Mouse (Mus musculus): ENCODE measurements around the gene Cpm.
"Not testable (repeated sequence)": the region's sequence is repeated elsewhere in the genome, so short reads cannot be mapped to it uniquely, and the experiment has no call there.

Cpm gene

DNA sequence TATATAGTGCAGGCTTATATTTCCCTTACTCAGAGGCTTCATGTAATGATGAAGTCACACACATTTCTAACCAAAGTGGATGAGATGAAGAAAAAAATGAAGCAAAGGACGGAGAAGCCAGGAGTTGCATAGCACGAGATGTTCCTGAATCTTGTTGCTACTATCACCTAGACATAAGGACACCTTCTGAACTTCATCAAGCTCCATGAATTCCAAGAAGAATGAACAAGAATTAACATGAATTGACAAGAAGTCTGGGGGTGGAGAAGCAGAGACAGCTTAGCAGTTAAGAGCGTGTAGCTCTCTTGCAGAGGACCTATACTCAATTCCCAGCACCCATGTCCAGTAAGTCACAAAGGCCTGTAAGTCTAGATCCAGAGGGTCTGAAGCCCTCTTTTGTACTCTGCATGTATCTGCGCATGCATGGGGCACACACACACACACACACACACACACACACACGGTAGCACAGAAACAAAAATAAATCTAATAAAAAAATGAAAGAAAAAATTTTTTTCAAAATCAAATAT is 36.2 kb upstream of the Cpm start:
- DNase-seq (ENCODE audit: low spot score in 2 of 2): no peak

DNA sequence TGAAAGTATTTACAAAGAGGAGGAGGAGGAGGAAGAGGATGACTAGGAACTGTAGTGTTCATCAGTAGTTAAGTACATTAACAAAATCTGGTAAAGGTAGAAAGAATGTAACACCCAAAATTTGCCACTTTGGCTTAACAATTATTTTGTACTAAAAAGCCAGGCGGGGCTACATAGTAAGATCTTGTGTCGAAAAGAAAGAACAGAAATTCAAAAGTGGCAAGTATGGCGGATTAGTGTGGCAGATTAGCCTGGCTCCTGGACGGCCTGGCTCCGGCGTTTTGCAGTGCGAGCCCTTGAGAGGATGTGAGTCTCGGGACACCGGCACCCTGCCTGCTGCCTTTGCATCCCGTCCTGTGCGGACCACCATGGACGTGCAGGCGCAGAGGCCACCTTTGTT is 35.4 kb upstream of the Cpm start:
- no peak for DNase-seq (ENCODE audit: low spot score in 2 of 2)

DNA sequence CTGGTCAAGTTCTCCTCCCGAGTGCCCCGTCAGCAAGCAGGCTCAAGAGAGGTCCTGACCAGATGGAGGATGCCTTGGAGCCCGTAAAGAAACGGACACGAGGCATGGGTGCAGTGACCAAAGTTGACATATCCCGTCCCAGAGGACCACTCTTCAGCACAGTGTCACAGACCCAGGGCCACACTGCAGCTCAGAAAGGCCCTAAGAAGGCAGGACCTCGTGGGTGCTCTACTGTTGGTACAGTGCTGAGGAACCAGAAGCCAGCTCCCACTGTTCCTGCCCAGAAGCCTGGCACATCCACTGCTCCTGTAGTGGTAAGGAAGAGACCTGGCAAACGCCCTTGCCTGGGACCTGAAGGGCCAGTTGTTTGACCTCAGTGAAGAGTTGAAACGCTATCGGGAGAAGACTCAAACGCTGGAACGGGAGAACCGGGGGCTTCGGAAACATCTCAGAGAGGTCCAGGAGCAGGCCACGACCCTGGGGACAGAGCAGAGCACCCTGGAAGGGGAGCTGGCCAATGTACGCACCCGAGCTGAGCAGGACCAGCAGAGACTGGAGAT is 34.9 kb upstream of the Cpm start:
- DNase-seq (ENCODE audit: low spot score in 2 of 2): no peak

DNA sequence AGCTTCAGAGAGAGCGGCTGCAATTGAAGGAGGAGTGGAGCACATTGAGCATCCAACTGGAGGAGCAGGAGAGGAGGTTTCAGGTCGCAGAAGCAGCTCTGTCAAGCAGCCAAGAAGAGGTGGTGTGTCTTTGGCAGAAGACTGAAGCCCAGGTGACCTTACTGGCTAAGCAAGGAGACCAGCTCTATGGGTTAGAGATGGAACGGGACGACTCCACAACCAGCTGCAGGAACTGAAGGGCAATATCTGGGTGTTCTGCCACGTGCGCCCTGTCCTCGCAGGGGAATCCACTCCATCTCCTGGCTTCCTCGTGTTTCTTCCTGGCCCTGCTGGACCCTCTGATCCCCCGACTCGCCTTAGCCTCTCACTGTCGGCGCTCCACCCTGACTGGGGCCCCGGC is 34.4 kb upstream of the Cpm start:
- DNase-seq (ENCODE audit: low spot score in 2 of 2): no peak

DNA sequence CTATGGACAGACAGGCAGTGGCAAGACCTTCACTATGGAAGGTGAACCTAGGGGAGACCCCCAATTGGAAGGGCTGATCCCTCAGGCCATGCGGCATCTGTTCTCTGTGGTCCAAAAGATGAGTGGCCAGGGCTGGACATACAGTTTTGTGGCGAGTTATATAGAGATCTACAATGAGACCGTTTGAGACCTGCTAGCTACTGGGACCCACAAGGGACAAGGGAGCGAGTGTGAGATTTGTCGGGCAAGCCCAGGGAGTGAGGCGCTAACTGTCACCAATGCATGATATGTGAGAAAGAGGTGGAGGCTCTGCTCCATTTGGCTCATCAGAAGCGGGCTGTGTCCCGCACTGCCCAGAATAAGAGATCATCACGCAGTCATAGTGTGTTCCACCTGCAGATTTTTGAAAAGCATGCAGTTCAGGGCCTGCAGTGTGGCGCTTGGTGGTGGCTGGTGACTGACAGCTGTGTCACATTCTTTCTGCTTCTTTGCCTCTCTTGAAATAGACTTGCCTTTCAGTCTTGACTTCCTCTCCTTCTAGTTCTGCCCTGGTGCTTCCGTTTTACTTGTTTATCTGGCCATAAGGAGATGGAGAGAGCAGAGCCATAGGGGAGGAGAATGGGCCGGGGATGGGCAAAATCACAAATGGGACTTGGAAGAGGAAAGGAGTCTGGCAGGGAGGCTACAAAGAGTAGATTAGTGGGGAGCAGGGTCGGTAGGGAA is 33.7 kb upstream of the Cpm start:
- DNase-seq (ENCODE audit: low spot score in 2 of 2): no peak

DNA sequence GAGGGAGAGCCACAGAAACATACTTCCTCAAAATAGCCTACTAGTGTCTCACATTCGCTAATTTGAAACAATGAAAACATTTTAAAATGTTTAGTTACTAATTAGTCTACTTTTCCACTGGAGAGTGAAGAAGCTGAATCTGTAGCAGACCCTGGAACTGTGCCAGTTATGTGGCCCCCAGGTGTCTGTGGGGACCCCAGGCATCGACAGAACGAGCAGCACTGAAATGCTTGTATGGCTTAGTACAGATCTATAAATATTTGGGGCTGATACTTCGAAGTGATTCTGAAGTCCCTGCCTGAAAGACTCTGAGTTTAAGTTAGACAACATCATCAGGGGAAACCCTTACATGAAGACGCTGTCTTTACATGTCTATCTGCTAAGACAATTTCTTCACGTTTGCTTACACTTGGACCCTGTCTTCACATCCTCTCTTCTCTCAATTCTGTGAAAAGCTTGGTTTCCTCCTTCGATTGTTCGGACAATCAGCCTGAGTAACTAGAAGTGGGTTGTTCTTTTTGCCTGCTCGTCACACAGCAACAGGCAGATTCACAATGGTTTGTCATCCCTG is 33.0 kb upstream of the Cpm start:
- no peak for DNase-seq (ENCODE audit: low spot score in 2 of 2)

DNA sequence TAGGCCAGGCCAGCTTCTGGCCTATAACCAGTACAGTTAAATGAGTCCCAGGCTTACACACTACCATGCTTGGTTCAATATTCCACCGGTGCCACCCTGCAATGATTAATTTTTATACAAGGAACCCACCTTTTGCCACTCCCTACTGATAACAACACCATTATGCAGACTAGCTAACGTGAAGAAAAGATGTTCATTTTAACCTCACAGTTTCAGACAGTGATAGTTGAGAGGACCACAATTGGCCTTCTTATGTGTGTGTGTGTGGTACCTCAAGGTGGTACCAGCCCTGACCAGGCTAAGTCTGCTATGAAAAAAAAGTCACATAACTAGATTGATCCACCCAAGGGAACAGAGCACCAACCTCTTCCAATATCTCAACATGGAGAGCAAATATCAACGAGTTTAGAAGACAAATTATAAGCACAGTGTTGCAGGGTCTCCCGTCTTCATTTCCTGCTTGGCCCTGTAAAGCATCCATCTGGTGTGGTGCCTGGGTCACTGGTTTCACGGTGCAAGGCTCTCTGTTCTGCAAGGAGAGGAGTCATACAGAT is 32.5 kb upstream of the Cpm start:
- DNase-seq (ENCODE audit: low spot score in 2 of 2): no peak

DNA sequence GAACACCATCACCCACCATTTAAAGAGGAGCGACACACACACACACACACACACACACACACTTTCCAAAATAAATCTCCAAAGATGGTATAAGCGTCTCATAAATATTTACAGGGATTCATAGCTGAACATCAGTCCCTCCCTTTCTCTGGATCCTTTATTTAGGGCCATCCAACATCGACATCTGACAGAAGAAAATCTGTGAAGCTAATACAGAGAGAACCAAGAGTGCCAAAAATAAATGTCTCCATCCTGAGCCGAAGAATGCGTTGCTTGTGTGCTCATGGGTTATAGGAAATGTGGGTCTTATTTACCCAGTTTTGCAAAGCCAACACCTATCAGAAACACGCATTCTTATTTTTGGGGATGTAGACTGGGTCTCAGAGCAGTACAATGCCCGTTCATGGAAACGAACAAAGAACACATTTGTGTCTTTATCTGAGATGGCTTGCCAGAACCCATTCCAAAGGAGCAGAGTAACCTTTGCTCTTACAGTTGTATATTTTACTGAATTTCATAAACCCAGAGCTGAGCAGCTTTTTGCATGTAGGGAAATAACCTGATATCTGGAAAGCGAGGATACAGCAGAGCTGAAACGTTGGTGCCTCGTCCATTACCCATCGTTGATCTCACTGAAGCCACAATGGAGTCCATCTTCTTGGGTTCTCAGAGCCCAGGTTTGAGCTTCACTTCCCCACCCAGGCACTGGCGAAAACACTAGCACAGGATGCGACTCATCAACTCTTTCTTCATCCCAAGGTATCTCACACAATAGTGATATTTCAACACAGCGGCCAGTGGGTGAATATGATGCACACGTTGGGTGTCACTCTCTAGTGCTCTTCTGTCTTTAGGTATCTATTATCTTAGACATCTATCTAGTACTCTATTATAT is 31.7 kb upstream of the Cpm start:
- DNase-seq (ENCODE audit: low spot score in 2 of 2): not testable (repeated sequence)

DNA sequence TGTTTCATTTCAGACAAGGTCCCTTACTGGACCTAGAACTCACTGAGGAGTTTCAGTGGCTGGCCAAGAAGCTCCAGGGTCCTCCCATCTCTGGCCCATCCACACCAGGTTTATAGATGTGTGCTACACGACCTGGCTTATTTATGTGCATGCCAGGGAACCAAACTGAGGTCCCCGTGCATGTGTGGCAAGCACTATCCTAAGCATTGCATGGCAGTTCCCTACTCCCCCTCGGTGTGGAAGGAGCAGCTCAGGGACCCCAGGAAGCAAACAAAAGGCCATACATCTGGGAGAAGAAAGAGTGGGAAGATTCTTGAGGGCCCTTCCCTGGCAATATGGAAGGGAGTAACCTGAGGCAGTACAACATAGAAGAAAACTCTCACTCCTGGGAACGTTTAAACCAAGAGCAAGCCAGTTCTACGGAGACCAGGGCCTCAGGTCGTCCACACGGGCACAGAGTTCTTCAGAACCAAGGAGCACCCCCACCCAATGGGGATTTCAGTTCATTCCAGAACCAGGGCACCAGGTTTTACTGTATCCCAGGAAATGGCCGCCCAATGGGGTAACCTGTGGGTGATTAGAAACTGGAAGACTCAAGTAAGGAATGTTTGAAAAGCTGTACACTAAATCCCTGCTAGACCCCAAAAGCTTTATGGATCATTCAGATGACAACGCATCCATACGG is 30.9 kb upstream of the Cpm start:
- DNase-seq (ENCODE audit: low spot score in 2 of 2): no peak

DNA sequence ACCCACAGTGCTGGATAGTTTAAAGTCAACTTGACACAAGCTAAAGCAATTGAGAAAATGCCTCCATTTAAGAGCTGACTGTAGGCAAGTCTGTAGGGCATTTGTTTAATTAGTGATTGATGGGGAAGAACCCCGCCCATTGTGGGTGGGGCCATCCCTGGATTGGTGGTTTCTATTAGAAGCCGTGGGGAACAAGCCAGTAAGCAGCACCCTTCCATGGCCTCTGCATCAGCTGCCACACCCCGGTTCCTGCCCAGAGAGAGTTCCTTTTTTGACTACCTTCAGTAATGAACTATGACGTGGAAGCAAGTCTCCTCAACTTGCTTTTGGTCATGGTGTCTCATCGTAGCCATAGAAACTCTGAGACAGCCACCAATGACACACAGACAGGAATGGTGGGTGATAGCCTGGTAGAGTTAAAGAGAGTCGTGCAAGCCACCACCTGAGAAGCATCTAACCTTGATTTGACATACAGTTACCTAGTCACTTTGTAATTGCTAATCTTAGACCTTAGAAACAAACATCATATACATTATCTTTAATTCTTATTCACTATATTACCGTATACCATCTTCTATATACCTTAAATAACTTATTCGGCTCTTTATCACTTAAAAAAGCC is 30.2 kb upstream of the Cpm start:
- not testable (repeated sequence) for DNase-seq (ENCODE audit: low spot score in 2 of 2)

DNA sequence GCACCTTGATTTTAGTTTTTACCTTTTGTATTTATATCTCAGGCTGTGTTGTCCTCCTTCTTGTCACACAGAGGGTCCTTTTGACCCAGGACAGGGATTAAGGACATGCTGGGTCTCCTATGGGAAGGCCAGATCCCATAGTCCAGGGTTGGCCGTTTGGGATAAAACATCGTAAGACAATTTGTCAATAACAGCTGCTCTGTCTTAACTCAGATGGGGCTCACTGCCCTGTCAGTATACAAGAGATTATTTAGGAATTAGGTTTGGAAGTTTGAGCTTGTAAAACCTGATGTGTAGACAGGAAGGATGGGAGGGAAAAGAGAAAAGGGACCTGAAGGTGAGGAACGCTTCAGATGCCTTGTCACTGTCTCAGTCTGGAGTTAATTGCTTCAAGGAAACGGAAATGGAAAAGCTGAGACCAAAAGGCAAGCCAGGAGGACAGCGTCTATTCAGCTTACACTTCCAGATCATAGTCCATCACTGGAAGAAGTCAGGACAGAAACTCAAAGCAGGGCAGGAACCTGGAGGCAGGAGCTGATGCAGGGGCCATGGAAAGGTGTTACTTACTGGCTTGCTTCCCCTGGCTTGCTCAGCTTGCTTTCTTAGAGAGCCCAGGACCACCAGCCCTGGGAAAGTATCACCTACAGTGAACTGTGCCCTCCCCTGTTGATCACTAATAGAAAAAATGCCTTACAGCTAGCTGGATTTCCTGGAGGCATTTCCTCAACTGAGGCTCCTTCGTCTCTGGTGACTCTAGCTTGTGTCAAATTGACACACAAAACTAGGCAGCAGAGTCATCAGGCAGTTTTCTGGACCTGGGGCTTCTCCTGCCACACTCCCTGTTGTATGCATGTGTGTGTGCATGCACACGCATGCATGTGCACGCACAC is 27.9 kb upstream of the Cpm start:
- no peak for DNase-seq (ENCODE audit: low spot score in 2 of 2)

DNA sequence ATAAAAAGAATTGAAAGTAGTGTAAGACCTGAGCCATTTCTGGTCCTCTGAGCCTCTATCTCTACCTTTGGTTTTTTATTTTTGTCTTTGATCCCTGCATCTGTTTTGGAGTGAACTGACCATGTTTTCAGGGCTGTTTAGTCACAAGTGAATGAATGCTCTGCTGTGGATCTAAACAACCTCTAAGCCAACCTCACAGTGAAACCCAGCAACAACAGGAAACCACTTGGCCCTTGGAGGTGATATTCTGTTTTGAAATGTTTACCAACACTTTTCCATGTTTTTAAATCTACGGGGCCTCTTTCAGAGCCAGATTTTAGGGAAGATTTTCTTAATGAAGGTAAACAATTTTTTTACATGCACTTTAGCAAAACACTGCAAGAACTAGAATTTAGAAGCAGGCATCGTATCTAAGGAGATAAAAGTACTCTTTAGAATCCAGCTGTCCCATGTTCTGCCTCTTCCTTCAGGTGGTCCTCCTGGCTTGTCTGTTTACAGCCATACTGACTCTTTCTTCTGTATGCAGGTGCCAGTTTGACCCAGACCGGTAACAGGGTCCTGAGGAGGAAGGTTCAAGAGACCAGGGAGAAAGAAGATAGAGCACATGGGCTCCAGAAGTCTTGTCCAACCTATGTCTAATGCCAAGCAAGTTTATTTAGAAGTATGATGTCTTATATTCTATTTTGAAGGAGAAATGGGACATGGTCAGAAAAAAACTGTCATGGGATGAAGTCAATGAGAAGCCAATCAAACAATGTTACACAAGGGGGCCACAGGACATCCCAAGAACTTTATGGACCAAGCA is 26.8 kb upstream of the Cpm start:
- DNase-seq (ENCODE audit: low spot score in 2 of 2): no peak

DNA sequence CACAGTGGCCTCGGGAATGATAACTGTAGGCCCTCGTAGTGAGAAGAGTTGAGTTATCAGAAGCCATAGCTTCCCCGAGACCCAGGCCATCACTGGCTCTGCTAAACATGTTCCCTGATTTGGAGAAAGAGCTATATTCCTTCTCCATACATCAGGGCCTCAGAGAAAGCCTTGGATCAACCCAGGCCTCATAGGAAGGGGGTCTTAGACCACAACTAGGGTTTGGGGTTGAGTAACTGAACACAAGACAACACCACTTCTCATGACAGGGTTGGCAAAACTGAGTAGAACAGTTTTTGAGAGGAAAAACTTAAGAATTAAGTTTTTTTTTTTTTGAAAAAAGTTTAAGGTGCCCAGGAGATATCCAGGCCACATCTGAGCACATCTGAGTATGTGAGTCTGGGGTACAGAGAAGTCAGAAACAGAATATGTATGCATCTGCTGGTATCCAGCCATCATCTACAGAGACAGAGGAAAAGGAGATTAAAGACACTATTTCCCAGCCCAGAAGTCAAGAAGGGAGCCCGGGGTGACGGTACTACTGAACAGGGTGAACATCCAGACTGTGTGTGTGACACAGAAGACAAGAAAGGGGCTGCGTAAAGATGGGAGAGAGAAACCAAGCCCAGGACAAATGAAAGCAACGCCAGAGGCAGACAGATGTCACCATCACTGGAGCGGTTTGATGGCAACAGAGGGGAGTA is 26.0 kb upstream of the Cpm start:
- DNase-seq (ENCODE audit: low spot score in 2 of 2): no peak

DNA sequence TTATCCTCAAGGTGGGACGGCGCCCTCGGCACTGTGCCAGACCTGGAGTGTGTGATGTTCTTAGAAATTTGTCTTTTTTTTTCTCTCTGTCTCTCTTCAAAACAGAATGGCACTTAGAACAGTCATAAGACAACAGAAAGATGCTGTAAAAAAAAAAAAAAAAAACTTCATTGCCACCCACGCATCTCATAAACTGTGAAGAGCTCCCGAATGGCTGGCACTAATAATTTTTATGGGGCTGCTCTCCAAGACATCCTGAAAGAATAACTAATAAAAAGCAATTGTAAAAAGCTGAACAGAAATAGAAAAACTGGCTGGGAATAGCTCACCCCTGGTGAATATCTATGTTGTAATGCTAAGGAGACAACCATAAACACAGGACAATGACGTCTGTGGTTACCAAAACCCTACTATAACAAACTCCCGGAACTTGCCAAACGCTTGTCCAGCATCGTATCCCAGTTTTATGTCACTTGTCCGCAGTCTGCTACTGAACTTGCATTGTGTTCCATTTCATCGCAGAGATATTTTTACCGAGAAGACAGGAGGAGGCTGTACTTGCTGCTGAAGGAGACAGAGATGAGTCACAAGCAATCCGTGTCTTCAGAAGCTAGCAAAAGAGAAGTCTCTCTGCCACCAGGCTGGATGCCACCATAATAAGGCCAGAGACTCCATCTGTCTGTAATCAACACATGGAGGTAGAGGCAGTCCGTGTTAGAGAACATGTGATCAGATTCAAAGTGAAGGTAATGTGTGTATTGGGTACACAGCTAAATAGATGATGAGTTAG is 25.3 kb upstream of the Cpm start:
- no peak for DNase-seq (ENCODE audit: low spot score in 2 of 2)

DNA sequence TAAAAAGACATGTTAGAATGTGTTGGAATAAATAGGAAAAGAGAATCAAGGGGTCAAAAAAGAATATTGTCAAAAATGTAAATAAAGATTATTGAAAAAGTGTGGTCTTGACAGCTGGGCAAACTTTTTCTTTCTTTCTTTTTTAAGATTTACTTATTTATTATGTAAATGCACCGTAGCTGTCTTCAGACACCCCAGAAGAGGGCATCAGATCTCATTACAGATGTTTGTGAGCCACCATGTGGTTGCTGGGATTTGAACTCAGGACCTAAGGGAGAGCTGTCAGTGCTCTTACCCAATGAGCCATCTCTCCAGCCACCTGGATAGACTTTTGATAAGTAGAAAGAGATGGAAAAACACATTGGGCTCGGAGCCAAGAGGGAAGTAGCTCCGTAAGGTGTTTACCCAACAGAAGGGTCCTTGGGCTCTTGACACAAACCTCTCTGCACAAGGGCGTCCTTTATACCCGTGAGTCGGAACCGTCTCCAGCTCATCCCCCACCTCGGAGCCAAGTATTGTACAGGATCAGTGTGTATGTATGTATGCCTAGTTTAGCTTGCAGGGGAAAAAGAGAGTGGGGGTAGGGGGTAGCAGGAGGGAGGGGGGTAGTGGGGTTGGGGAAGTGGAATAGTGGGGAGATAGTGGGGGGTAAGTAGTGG is 24.5 kb upstream of the Cpm start:
- no peak for DNase-seq (ENCODE audit: low spot score in 2 of 2)

DNA sequence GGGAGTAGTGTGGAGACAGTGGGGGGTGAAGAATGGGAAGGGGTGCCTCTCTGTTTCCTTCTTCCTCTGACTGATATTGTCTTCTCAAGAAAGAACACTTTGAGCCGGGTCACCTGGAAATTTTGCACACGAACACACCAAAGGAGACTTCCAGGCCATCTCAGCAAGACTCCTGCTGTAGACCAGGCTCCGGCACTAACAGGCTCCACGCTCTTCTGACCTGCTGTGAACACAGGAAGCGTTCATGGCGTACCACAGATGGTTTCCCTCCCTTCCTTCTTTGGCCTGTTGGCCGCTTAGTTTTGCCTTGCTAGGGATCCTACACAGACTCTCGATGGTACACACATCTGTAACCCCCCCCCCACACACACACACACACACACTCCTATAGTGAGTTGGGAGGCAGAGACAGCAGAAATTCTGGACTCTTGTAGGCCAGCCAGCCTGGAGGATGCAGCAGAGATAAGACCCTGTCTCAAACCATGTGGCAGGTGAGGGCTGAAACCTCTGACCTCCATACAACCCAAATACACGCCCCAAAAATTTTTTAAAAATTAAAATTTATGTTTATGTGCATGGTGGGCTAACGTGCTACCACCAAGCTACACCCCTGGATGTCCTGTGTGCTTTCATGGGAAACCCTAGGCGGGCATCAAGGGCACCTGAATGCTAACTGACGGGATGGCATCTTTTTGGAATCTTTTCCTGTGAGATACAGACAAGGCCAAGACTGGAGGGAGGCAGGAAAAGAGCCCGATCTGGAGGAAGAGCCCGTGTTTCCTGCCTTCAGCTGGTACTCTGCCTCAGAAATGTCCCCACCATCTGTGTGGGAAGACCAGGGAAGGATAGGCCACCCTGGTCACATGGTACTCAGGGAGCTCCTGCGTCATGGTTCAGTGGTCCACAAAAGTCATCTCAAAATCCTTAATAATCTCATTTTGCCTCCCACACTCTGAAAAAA is 23.7 kb upstream of the Cpm start:
- DNase-seq (ENCODE audit: low spot score in 2 of 2): no peak
